In the genomic region with DNA sequence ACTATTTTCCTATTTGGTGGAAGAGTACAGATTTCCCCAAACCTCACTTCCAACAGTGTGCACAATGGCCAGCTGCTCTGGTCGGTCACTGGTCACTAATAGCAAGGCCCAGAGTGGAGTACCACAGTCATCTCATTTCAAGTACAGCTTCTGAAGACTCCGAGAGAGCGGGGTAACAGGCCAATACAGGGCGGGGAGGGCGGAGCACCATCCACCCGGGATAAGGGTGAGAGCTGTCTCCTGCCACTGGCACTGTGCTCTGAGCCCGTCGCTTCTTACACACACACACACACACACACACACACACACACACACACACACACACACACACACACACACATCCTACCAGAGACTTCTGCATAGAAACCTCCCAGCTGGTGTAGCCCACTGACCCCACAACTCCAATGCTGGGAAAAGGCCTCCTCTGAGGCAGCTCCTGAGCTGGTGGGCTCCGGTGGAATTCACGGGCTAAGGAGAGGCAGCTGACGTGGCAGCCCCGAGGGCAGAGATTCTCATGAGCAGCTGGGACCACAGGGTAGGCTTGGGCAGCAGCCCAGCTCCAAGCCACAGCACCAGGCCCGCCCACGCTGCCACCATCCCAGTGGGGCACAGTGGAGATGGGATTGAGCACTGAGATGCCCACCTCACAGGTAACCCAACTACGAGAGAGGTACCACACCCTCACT, we compare ENCODE assay signal across 8 mouse cellular contexts. TPM values are rescaled to one million over a fixed set of nuclear protein-coding genes. Genes with fewer than 3 reads are reported as not detected.
DNase-seq lines count a peak whose midpoint lies in the region; ATAC-seq and TF ChIP-seq lines count a peak whose summit lies in the region.

No protein-coding gene starts in this region.

- TF ChIP-seq POLR2A in lung, adult 2 months (IDR thresholded peaks at IDR 0.05; ENCODE audit: borderline replicate concordance, extremely low read depth, low read depth, low read length), result no peak

- peak overlapping the region; percentile 34; the same call in 1 of the 2 replicates for H3K4me2 ChIP-seq in embryonic facial prominence, embryonic 11.5 days (ENCODE audit: low read depth, low read length)
- H3K4me2 ChIP-seq in hindbrain, embryonic 16.5 days (ENCODE audit: low read length), result peak overlapping the region; percentile 38
- peak overlapping the region; percentile 85 for H3K4me2 ChIP-seq in midbrain, embryonic 14.5 days (ENCODE audit: low read length)

- peak overlapping the region; percentile 86 for H3K27ac ChIP-seq in embryonic facial prominence, embryonic 11.5 days (replicated peaks; ENCODE audit: low read depth, low read length)
- H3K27ac ChIP-seq in hindbrain, embryonic 16.5 days (ENCODE audit: low read depth, low read length), result peak overlapping the region; percentile 90
- H3K27ac ChIP-seq in midbrain, embryonic 14.5 days (replicated peaks; ENCODE audit: low read depth, low read length), result peak overlapping the region; percentile 99

- WGBS in lung, adult 2 months, result 22% methylated on average over 14 of the region's 15 CpGs
- 46% methylated on average over 15 of the region's 15 CpGs for WGBS in embryonic facial prominence, embryonic 11.5 days
- WGBS in hindbrain, embryonic 16.5 days, result 22% methylated on average over 11 of the region's 15 CpGs
- 23% methylated on average over 15 of the region's 15 CpGs for WGBS in midbrain, embryonic 14.5 days

- peak overlapping the region; percentile 41 for H3K9ac ChIP-seq in embryonic facial prominence, embryonic 11.5 days (replicated peaks; ENCODE audit: low read length)
- H3K9ac ChIP-seq in hindbrain, embryonic 16.5 days (ENCODE audit: low read depth, low read length), result peak overlapping the region; percentile 58
- peak overlapping the region; percentile 56 for H3K9ac ChIP-seq in midbrain, embryonic 14.5 days (replicated peaks; ENCODE audit: low read length)

- TF ChIP-seq CTCF in lung, adult 2 months (IDR thresholded peaks at IDR 0.05; ENCODE audit: insufficient read depth, low read length), result no peak

- peak; percentile 14 for DNase-seq in lung, adult 2 months
- no peak for DNase-seq in lung, postnatal 36 days
- DNase-seq in embryonic facial prominence, embryonic 11.5 days (ENCODE audit: low spot score), result peak; percentile 53
- DNase-seq in midbrain, embryonic 14.5 days, result peak; percentile 79
- no peak for DNase-seq in adrenal gland, postnatal 4 days (ENCODE audit: low spot score in 2 of 2)
- no peak for DNase-seq in kidney, adult 11 months
- DNase-seq in urinary bladder, adult 18-20 months (ENCODE audit: low spot score in 2 of 2), result no peak

- no peaks in the 10 kb centered on the region for H3K9me3 ChIP-seq in embryonic facial prominence, embryonic 11.5 days (replicated peaks; ENCODE audit: control insufficient read depth, low read length)
- H3K9me3 ChIP-seq in hindbrain, embryonic 16.5 days (ENCODE audit: control insufficient read depth, low read length), result no peaks in the 10 kb centered on the region
- H3K9me3 ChIP-seq in midbrain, embryonic 14.5 days (ENCODE audit: control insufficient read depth, low read length), result no peaks in the 10 kb centered on the region

- peaks cover 70% of the 10 kb centered on the region for H3K4me1 ChIP-seq in lung, adult 2 months (ENCODE audit: control insufficient read depth, insufficient read depth, low read length)
- peaks cover 32% of the 10 kb centered on the region for H3K4me1 ChIP-seq in embryonic facial prominence, embryonic 11.5 days (ENCODE audit: control insufficient read depth, insufficient read depth, low read length)
- H3K4me1 ChIP-seq in hindbrain, embryonic 16.5 days (ENCODE audit: control insufficient read depth, insufficient read depth, low read depth, low read length), result peaks cover 60% of the 10 kb centered on the region
- peaks cover 61% of the 10 kb centered on the region for H3K4me1 ChIP-seq in midbrain, embryonic 14.5 days (ENCODE audit: control insufficient read depth, insufficient read depth, low read length)

- H3K36me3 ChIP-seq in embryonic facial prominence, embryonic 11.5 days (replicated peaks; ENCODE audit: control insufficient read depth, insufficient read depth, low read depth, low read length), result no peaks in the 10 kb centered on the region
- 0 out of 2 replicates have a peak, but pooled peaks cover 3% of the 10 kb centered on the region for H3K36me3 ChIP-seq in hindbrain, embryonic 16.5 days (ENCODE audit: control insufficient read depth, insufficient read depth, low read length)
- peaks cover 19% of the 10 kb centered on the region for H3K36me3 ChIP-seq in midbrain, embryonic 14.5 days (ENCODE audit: control insufficient read depth, insufficient read depth, low read length)

- ATAC-seq in embryonic facial prominence, embryonic 11.5 days (replicated peaks; ENCODE audit: insufficient number of reproducible peaks, low FRiP score, low TSS enrichment, low read depth), result peak; percentile 29
- peak; percentile 34 for ATAC-seq in hindbrain, embryonic 16.5 days
- peak; percentile 7 for ATAC-seq in midbrain, embryonic 14.5 days (ENCODE audit: low FRiP score, low TSS enrichment)

- no peaks in the 10 kb centered on the region for H3K27me3 ChIP-seq in embryonic facial prominence, embryonic 11.5 days (ENCODE audit: control insufficient read depth, insufficient read depth, low read length)
- no peaks in the 10 kb centered on the region for H3K27me3 ChIP-seq in hindbrain, embryonic 16.5 days (replicated peaks; ENCODE audit: control insufficient read depth, insufficient read depth, low read length)
- no peaks in the 10 kb centered on the region for H3K27me3 ChIP-seq in midbrain, embryonic 14.5 days (ENCODE audit: control insufficient read depth, insufficient read depth, low read length)

- peak overlapping the region; percentile 20 for H3K4me3 ChIP-seq in lung, adult 2 months (replicated peaks; ENCODE audit: extremely low read depth, low read depth, low read length)
- 0 out of 2 replicates have a peak overlapping the region, but pooled peaks have one; percentile 6 for H3K4me3 ChIP-seq in embryonic facial prominence, embryonic 11.5 days (ENCODE audit: low read depth, low read length)
- H3K4me3 ChIP-seq in hindbrain, embryonic 16.5 days (ENCODE audit: low read length), result no peak overlapping the region
- H3K4me3 ChIP-seq in midbrain, embryonic 14.5 days (replicated peaks; ENCODE audit: low read depth, low read length), result peak overlapping the region; percentile 20

RNA-seq across cellular contexts. Expression of a gene that starts 8.9 kb away (rescaled TPM):
- polyA plus RNA-seq in lung, adult 2 months (2012; rRNA removed), result 844 and 991 TPM in 2 replicates
- polyA plus RNA-seq in embryonic facial prominence, embryonic 11.5 days (2014; fragmentation: Nextera tagmentation; extraction: Ambion mirVana), result 369 and 379 TPM in 2 replicates
- polyA plus RNA-seq in hindbrain, embryonic 16.5 days (2015; fragmentation: Nextera tagmentation; extraction: Ambion mirVana), result 302 and 317 TPM in 2 replicates
- 284 and 326 TPM in 2 replicates for polyA plus RNA-seq in midbrain, embryonic 14.5 days (2014; fragmentation: Nextera tagmentation; extraction: Ambion mirVana)
- 100 to 1,000 TPM; 345 to 390 TPM for total RNA-seq in adrenal gland, postnatal 4 days (2021)

RNA-seq across cellular contexts. Expression of a gene that starts 17.3 kb away (rescaled TPM):
- polyA plus RNA-seq in lung, adult 2 months (2012; rRNA removed), result 81.0 and 95.6 TPM in 2 replicates
- polyA plus RNA-seq in embryonic facial prominence, embryonic 11.5 days (2014; fragmentation: Nextera tagmentation; extraction: Ambion mirVana), result 1.1 and 1.3 TPM in 2 replicates
- polyA plus RNA-seq in hindbrain, embryonic 16.5 days (2015; fragmentation: Nextera tagmentation; extraction: Ambion mirVana), result 5.6 and 7.0 TPM in 2 replicates
- polyA plus RNA-seq in midbrain, embryonic 14.5 days (2014; fragmentation: Nextera tagmentation; extraction: Ambion mirVana), result 1.5 and 3.2 TPM in 2 replicates
- 10 to 100 TPM; 16.9 to 19.4 TPM for total RNA-seq in adrenal gland, postnatal 4 days (2021)

RNA-seq across cellular contexts. Expression of a gene that starts 38.9 kb away (rescaled TPM):
- 41.5 and 41.8 TPM in 2 replicates for polyA plus RNA-seq in lung, adult 2 months (2012; rRNA removed)
- polyA plus RNA-seq in embryonic facial prominence, embryonic 11.5 days (2014; fragmentation: Nextera tagmentation; extraction: Ambion mirVana), result 42.3 and 42.9 TPM in 2 replicates
- 13.5 and 16.9 TPM in 2 replicates for polyA plus RNA-seq in hindbrain, embryonic 16.5 days (2015; fragmentation: Nextera tagmentation; extraction: Ambion mirVana)
- 14.5 and 15.7 TPM in 2 replicates for polyA plus RNA-seq in midbrain, embryonic 14.5 days (2014; fragmentation: Nextera tagmentation; extraction: Ambion mirVana)
- 10 to 100 TPM; 40.9 to 41.4 TPM for total RNA-seq in adrenal gland, postnatal 4 days (2021)

RNA-seq across cellular contexts. Expression of a gene that starts 43.0 kb away (rescaled TPM):
- 1.8 and 16.1 TPM in 2 replicates for polyA plus RNA-seq in lung, adult 2 months (2012; rRNA removed)
- 7.0 and 7.6 TPM in 2 replicates for polyA plus RNA-seq in embryonic facial prominence, embryonic 11.5 days (2014; fragmentation: Nextera tagmentation; extraction: Ambion mirVana)
- 53.2 and 55.0 TPM in 2 replicates for polyA plus RNA-seq in hindbrain, embryonic 16.5 days (2015; fragmentation: Nextera tagmentation; extraction: Ambion mirVana)
- polyA plus RNA-seq in midbrain, embryonic 14.5 days (2014; fragmentation: Nextera tagmentation; extraction: Ambion mirVana), result 20.4 and 31.9 TPM in 2 replicates
- 10 to 100 TPM; 10.1 to 37.4 TPM for total RNA-seq in adrenal gland, postnatal 4 days (2021)

RNA-seq across cellular contexts. Expression of a gene that starts 45.7 kb away (rescaled TPM):
- polyA plus RNA-seq in lung, adult 2 months (2012; rRNA removed), result 1.7 and 1.8 TPM in 2 replicates
- polyA plus RNA-seq in embryonic facial prominence, embryonic 11.5 days (2014; fragmentation: Nextera tagmentation; extraction: Ambion mirVana), result 0.66 TPM in 2 replicates
- polyA plus RNA-seq in hindbrain, embryonic 16.5 days (2015; fragmentation: Nextera tagmentation; extraction: Ambion mirVana), result 2.7 and 2.9 TPM in 2 replicates
- polyA plus RNA-seq in midbrain, embryonic 14.5 days (2014; fragmentation: Nextera tagmentation; extraction: Ambion mirVana), result 0.89 and 1.4 TPM in 2 replicates
- total RNA-seq in adrenal gland, postnatal 4 days (2021), result 1 to 10 TPM; 2.7 to 2.9 TPM

Comparison
In these comparisons a context has a peak if more than half of its experiments do, and no peak if none do; other contexts are left out.
1. DNase-seq: peak in lung, adult 2 months (single experiment), embryonic facial prominence, embryonic 11.5 days (single experiment) and midbrain, embryonic 14.5 days (single experiment); none in lung, postnatal 36 days (single experiment), adrenal gland, postnatal 4 days (0 of 2), kidney, adult 11 months (single experiment) and urinary bladder, adult 18-20 months (0 of 2).
2. H3K4me2 ChIP-seq: peak in every context shown above with its lines; median percentile 85 in midbrain, embryonic 14.5 days; 38 in hindbrain, embryonic 16.5 days; 34 in embryonic facial prominence, embryonic 11.5 days.
3. RNA of a gene that starts 17.3 kb away (polyA plus RNA-seq): 81.0 to 95.6 TPM in lung, adult 2 months; 5.6 to 7.0 TPM in hindbrain, embryonic 16.5 days, 1.5 to 3.2 TPM in midbrain, embryonic 14.5 days and 1.1 to 1.3 TPM in embryonic facial prominence, embryonic 11.5 days; every median in the first group is over 10 times any median in the second.
4. Peak in every context shown above with its lines, with median percentiles within 50 percentile points of each other: ATAC-seq, H3K27ac ChIP-seq and H3K9ac ChIP-seq.